Mouse (Mus musculus): ENCODE measurements around the gene Gm31371.
"Not testable (repeated sequence)": the region's sequence is repeated elsewhere in the genome, so short reads cannot be mapped to it uniquely, and the experiment has no call there.

Gene Gm31371

DNA sequence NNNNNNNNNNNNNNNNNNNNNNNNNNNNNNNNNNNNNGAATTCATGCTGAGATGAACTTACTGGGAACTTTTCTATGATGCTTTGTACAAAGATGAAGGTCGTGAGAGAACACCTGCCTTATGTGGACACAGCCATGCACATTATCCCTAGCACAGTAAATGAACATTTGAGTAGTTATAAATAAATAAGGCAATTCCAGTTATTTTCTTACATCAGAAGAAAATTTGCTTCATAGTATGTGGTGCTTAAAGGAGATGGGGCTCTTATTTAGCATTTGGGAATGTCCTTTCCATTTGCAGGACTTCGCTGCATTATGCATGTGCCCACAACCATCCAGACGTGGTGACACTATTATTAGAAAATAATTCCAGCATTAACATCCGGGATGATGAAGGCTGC, at the start of gene Gm31371:
TSS of gene Gm31371 (plus strand) at position 301 of the 400 bp plus-strand sequence.
- DNase-seq = not testable (repeated sequence)

DNA sequence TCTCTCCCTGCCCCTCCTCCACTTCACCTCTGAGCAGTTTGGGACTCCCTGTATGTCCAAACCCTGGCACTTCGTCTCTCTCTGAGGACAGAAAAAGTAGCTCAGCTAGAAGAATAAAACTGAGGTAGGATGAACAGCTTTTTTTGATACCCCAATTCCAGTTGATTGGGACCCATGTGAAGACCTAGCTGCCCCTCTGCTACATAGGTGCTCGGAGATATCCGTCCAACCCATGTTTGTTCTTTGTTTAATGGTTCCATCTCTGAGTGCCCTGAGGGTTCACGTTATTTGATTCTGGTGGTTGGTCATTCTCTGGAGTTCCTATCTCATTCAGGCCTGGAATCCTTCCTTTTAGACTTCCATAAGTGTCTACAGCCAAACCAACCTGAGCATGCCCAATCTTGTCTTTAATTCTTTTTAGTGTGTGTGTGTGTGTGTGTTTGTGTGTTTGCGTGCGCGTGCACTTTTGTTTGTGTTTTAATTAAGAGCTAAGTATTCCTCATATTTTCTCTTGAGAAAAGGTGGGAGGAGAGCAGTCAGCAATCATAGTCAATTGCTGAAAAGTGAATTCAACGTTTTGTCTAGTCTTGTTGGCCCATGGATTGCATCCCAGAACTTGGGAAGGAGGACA, 3.3 kb downstream of the Gm31371 start:
- not testable (repeated sequence) for DNase-seq

DNA sequence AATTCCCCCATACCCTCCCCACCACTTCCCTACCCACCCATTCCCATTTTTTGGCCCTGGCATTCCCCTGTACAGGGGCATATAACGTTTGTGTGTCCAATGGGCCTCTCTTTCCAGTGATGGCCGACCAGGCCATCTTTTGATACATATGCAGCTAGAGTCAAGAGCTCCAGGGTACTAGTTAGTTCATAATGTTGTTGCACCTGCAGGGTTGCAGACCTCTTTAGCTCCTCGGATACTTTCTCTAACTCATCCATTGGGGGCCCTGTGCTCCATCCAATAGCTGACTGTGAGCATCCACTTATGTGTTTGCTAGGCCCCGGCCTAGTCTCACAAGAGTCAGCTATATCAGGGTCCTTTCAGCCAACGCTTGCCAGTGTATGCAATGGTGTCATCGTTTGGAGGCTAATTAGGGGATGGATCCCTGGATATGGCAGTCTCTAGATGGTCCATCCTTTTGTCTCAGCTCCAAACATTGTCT, 5.7 kb downstream of the Gm31371 start:
- not testable (repeated sequence) for DNase-seq

DNA sequence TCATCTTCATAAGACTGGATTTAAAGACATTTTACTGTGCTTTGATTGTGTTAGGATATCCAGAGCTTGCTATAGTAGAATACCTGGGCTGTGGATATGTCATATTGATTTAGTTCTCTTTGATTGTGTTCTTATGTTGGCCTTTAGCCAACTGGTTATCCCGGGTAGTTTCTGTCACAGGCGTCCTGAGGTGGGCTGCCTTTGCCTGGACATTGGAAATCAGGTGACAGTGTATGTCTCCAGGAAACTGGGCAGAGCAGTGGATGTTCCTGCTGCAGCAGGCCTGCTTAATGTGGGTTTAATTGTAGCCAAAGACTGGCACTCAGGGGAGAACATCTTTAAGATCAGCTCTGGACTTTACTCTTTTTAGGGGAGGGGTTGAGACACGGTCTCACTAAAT, 15.9 kb downstream of the Gm31371 start:
- not testable (repeated sequence) for DNase-seq

DNA sequence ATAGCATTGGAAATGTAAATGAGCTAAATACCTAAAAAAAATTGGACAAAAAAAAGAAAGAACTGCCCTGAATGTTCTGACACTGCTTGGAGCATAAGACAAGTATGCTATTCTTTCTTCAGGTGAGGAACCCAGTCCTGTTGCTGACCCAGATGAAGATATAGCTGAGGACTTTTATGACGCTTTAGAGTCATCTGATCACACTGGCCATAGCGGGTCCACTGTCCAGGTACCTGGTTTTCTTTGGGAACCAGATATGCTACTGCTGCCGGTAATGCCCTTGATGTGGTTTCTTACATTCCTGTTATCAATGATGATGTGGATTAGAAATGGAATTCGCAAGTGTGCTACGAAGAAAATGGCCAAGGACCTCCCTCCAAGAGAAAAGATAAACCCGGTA, 31.1 kb downstream of the Gm31371 start:
- DNase-seq = not testable (repeated sequence)

DNA sequence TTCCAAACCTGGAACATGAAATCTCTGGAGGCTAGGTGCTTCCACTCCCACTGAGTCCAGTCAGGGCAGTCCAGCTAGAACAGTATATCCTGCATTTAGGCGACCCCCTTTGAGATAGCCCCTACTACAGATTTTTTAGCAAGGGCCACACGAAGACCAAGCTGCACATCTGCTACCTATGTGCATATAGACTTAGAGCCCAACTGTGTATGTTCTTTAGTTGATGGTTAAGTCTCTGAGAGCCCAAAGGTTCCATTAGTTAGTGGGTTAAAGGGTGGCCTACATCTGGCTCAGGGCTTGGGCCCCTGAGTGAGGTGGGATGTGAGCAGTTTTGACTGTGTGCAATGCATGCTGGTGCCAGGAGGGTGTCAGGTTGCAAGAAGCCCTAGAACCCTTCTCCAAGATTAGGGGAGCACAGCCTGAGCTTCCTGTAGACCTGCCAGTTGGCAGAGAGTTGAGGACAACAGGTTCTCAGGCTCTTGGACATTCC, 32.4 kb downstream of the Gm31371 start:
- peak; percentile 1 for DNase-seq

DNA sequence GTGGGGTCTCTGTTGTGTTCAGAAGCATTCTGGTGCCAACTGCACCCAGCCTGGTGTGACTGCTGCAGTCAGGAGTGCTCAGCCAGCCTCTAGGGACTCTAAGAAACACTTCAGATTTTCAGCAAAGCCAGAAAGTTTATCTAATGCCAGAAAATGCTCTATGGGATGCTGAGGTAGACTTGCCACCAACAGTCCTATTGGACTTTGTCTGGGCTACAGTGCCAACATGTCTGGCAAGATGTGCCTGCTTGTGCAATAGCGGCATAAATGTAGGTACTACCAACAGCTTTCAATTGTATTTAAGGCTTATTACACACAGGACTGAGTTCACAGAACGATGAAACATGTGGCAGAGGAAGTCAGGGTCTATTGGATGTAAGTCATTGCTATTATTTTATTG, 57.7 kb downstream of the Gm31371 start:
- DNase-seq = no peak

DNA sequence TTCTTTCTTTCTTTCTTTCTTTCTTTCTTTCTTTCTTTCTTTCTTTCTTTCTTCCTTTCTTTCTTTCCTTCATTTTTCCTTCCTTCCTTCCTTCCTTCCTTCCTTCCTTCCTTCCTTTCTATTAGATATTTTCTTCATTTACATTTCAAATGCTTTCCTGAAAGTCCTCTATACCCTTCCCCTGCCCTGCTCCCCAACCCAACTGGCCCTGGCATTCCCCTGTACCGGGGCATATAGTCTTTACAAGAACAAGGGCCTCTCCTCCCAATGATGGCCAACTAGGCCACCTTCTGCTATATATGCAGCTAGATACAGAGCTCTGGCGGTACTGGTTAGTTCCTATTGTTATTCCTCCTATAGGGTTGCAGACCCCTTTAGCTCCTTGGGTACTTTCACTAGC, 60.6 kb downstream of the Gm31371 start:
- peak; percentile 2 for DNase-seq

DNA sequence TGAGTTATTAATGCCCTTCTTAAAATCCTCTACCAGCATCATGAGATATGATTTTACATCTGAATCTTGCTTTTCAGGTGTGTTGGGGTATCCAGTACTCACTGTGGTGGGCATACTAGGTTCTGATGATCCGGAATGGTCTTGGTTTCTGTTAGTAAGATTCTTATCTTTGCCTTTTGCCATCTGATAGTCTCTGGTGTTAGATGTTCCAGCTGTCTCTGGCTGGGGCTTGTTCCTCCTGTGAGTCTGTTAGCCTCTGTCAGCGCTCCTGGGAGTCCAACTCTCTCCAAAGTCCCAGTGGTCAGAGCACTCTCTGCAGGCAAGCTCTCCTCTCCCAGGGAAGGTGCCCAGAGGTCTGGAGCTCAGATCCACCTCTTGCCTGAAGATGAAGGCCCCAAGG, 65.0 kb downstream of the Gm31371 start:
- DNase-seq = peak; percentile 18

DNA sequence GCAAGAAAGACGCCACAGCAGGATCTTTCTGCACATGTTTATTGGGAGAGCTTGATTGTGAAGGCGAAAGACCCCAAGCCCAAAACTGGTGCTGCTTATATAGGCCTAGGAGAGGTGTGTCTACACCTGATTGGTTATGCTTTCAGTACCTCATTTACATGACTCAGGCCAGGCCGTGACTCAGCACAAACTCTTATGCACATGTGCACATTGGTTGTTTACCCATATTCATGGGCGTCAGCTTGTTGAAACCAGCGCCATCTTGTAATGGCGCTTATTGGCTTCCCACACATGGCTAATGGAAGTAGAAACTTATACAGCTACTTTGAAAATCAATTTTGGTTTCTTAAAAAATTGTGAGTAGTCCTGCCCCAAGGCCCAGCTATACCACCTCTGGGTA, 72.0 kb downstream of the Gm31371 start:
- DNase-seq = not testable (repeated sequence)

Measured in kidney, postnatal 14 days (tissue).